Comparison of ENCODE assay signal across 15 mouse cellular contexts in the genomic region with DNA sequence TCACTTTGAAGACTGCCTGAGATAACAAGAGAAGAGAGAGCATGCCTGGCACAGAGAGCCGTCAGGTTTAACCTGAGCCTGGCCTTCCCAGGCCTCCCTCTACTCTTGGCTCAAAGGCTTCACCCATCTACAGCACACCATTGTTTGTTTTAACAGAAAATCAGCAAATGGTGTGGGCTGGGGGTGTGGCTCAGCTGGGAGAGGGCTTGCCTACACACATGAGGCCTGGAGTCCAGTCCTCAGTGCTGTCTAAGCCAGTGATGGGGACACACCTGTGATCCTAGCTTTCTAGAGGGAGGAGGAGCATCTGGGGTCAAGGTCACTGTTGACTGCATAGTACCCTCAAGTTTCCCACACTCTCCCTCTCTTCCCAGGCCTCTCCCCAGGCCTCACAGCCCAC. TPM values are rescaled to one million over a fixed set of nuclear protein-coding genes. Genes with fewer than 3 reads are reported as not detected.
A peak's percentile ranks its signal among the peaks of the same experiment; 100 is the strongest.
DNase-seq lines count a peak whose midpoint lies in the region; ATAC-seq and TF ChIP-seq lines count a peak whose summit lies in the region.
"Had no signal": no experiment of that assay in that cellular context is flagged by ENCODE, and none has a peak within 500 bp of the region (broad histone marks: within the 10 kb centered on the region; RNA-seq: fewer than 3 reads in every experiment).

No protein-coding gene starts in this region.

- 17% methylated on average over 1 of the region's 1 CpGs for WGBS in heart, embryonic 10.5 days
- WGBS in midbrain, embryonic 13.5 days: 74% methylated on average over 1 of the region's 1 CpGs
- 58% methylated on average over 1 of the region's 1 CpGs for WGBS in midbrain, embryonic 16.5 days
- WGBS in liver, embryonic 11.5 days: 23% methylated on average over 1 of the region's 1 CpGs
- WGBS in stomach, postnatal 0 days: 27% methylated on average over 1 of the region's 1 CpGs

- no peak for DNase-seq in heart, embryonic 10.5 days (ENCODE audit: low spot score)
- no peak for DNase-seq in heart, postnatal 4 days
- no peak for DNase-seq in liver, embryonic 11.5 days (ENCODE audit: low spot score)
- no peak for DNase-seq in stomach, postnatal 0 days (ENCODE audit: low spot score)
- DNase-seq: cerebellum, postnatal 14 days; kidney, adult 18-20 months; kidney, postnatal 36 days; lung, postnatal 36 days; midbrain, embryonic 14.5 days; right cerebral cortex, adult 18-20 months; thymus, adult 2 months had no signal

- no peaks in the 10 kb centered on the region for H3K27me3 ChIP-seq in heart, embryonic 10.5 days (ENCODE audit: insufficient read depth, poor library complexity, severe bottlenecking)
- no peaks in the 10 kb centered on the region for H3K27me3 ChIP-seq in midbrain, embryonic 13.5 days
- H3K27me3 ChIP-seq in midbrain, embryonic 16.5 days (ENCODE audit: control insufficient read depth, insufficient read depth, low read depth, low read length): no peaks in the 10 kb centered on the region
- H3K27me3 ChIP-seq in liver, embryonic 11.5 days (replicated peaks; ENCODE audit: control insufficient read depth, insufficient read depth, low read length): no peaks in the 10 kb centered on the region
- no peaks in the 10 kb centered on the region for H3K27me3 ChIP-seq in stomach, postnatal 0 days (ENCODE audit: control insufficient read depth, insufficient read depth, low read length)
- H3K27me3 ChIP-seq: neural tube, embryonic 13.5 days had no signal

- no peak overlapping the region for H3K4me3 ChIP-seq in heart, embryonic 10.5 days
- no peak overlapping the region for H3K4me3 ChIP-seq in midbrain, embryonic 13.5 days (replicated peaks)
- no peak overlapping the region for H3K4me3 ChIP-seq in midbrain, embryonic 16.5 days (ENCODE audit: low read depth, low read length)
- no peak overlapping the region for H3K4me3 ChIP-seq in liver, embryonic 11.5 days (ENCODE audit: low read depth, low read length)
- H3K4me3 ChIP-seq in stomach, postnatal 0 days (ENCODE audit: low read depth, low read length): no peak overlapping the region
- H3K4me3 ChIP-seq: neural tube, embryonic 13.5 days had no signal

- H3K36me3 ChIP-seq in heart, embryonic 10.5 days: no peaks in the 10 kb centered on the region
- H3K36me3 ChIP-seq in midbrain, embryonic 13.5 days: no peaks in the 10 kb centered on the region
- H3K36me3 ChIP-seq in midbrain, embryonic 16.5 days (ENCODE audit: control insufficient read depth, insufficient read depth, low read length): no peaks in the 10 kb centered on the region
- no peaks in the 10 kb centered on the region for H3K36me3 ChIP-seq in liver, embryonic 11.5 days (ENCODE audit: control insufficient read depth, insufficient read depth, low read length)
- no peaks in the 10 kb centered on the region for H3K36me3 ChIP-seq in stomach, postnatal 0 days (ENCODE audit: control insufficient read depth, insufficient read depth, low read length)
- H3K36me3 ChIP-seq: neural tube, embryonic 13.5 days had no signal

- TF ChIP-seq CTCF in stomach, postnatal 0 days (IDR thresholded peaks at IDR 0.05; ENCODE audit: low read depth): no peak

- 0 out of 2 replicates have a peak, but pooled peaks have one; percentile 45 for ATAC-seq in midbrain, embryonic 13.5 days
- ATAC-seq in midbrain, embryonic 16.5 days: no peak
- ATAC-seq in liver, embryonic 11.5 days (replicated peaks; ENCODE audit: low FRiP score): peak; percentile 34
- ATAC-seq in stomach, postnatal 0 days (ENCODE audit: low FRiP score, low TSS enrichment): peak; percentile 52; the same call in 1 of the 2 replicates
- no peak for ATAC-seq in inflammation-experienced regulatory T-cells, adult 6 months

- H3K27ac ChIP-seq in heart, embryonic 10.5 days: peak overlapping the region; percentile 52; the same call in 1 of the 2 replicates
- no peak overlapping the region for H3K27ac ChIP-seq in midbrain, embryonic 13.5 days
- H3K27ac ChIP-seq in midbrain, embryonic 16.5 days (ENCODE audit: low read length): no peak overlapping the region
- H3K27ac ChIP-seq in liver, embryonic 11.5 days (ENCODE audit: low read depth, low read length): no peak overlapping the region
- no peak overlapping the region for H3K27ac ChIP-seq in stomach, postnatal 0 days (replicated peaks)
- H3K27ac ChIP-seq: neural tube, embryonic 13.5 days had no signal

- no peak overlapping the region for H3K9ac ChIP-seq in midbrain, embryonic 13.5 days (replicated peaks)
- no peak overlapping the region for H3K9ac ChIP-seq in midbrain, embryonic 16.5 days (ENCODE audit: low read depth, low read length)
- H3K9ac ChIP-seq in liver, embryonic 11.5 days (ENCODE audit: low read depth, low read length): no peak overlapping the region
- H3K9ac ChIP-seq in stomach, postnatal 0 days (ENCODE audit: low read length): no peak overlapping the region
- H3K9ac ChIP-seq: neural tube, embryonic 13.5 days had no signal

- no peak for TF ChIP-seq EP300 in stomach, postnatal 0 days (optimal IDR thresholded peaks at IDR 0.05)

- H3K9me3 ChIP-seq in heart, embryonic 10.5 days: no peaks in the 10 kb centered on the region
- no peaks in the 10 kb centered on the region for H3K9me3 ChIP-seq in midbrain, embryonic 13.5 days
- no peaks in the 10 kb centered on the region for H3K9me3 ChIP-seq in midbrain, embryonic 16.5 days (replicated peaks; ENCODE audit: control insufficient read depth, low read length, poor library complexity, severe bottlenecking)
- no peaks in the 10 kb centered on the region for H3K9me3 ChIP-seq in liver, embryonic 11.5 days (ENCODE audit: control insufficient read depth, low read length)
- H3K9me3 ChIP-seq in stomach, postnatal 0 days (ENCODE audit: control insufficient read depth, low read length): no peaks in the 10 kb centered on the region
- H3K9me3 ChIP-seq: neural tube, embryonic 13.5 days had no signal

- peaks cover 45% of the 10 kb centered on the region for H3K4me1 ChIP-seq in heart, embryonic 10.5 days
- H3K4me1 ChIP-seq in midbrain, embryonic 13.5 days (replicated peaks): peaks cover 21% of the 10 kb centered on the region
- H3K4me1 ChIP-seq in midbrain, embryonic 16.5 days (ENCODE audit: control insufficient read depth, insufficient read depth, low read length): peaks cover 26% of the 10 kb centered on the region
- H3K4me1 ChIP-seq in liver, embryonic 11.5 days (replicated peaks; ENCODE audit: control insufficient read depth, insufficient read depth, low read length): peaks cover 19% of the 10 kb centered on the region
- 0 out of 2 replicates have a peak, but pooled peaks cover 2% of the 10 kb centered on the region for H3K4me1 ChIP-seq in stomach, postnatal 0 days (replicated peaks; ENCODE audit: control insufficient read depth, insufficient read depth)

- no peak overlapping the region for H3K4me2 ChIP-seq in midbrain, embryonic 13.5 days (replicated peaks)
- H3K4me2 ChIP-seq in midbrain, embryonic 16.5 days (ENCODE audit: low read length): no peak overlapping the region
- H3K4me2 ChIP-seq in liver, embryonic 11.5 days: no peak overlapping the region
- no peak overlapping the region for H3K4me2 ChIP-seq in stomach, postnatal 0 days (replicated peaks; ENCODE audit: low read depth)
- H3K4me2 ChIP-seq: neural tube, embryonic 13.5 days had no signal

RNA-seq across cellular contexts. Expression of gene Crtc3, which starts 6.0 kb away (rescaled TPM):
- 14.6 and 18.6 TPM in 2 replicates for polyA plus RNA-seq in heart, embryonic 10.5 days (2016; fragmentation: Nextera tagmentation; extraction: Ambion mirVana)
- 10 to 100 TPM; 19.5 to 20.3 TPM for total RNA-seq in heart, postnatal 4 days (2021)
- polyA plus RNA-seq in midbrain, embryonic 13.5 days (2015; fragmentation: Nextera tagmentation; extraction: Ambion mirVana): 12.4 and 13.1 TPM in 2 replicates
- polyA plus RNA-seq in midbrain, embryonic 16.5 days (2015; fragmentation: Nextera tagmentation; extraction: Ambion mirVana): 12.7 and 13.7 TPM in 2 replicates
- 13.1 and 16.6 TPM in 2 replicates for polyA plus RNA-seq in liver, embryonic 11.5 days (2014; fragmentation: Nextera tagmentation; extraction: Ambion mirVana)
- polyA plus RNA-seq in stomach, postnatal 0 days (2015; fragmentation: Nextera tagmentation; extraction: Ambion mirVana): 8.8 and 10.1 TPM in 2 replicates
- 10 to 100 TPM in 2 of 3 experiments, 1 to 10 TPM in 1; 8.7 to 24.0 (median 21.0) TPM for polyA plus RNA-seq in inflammation-experienced regulatory T-cells, adult 6 months (2017; shearing (Covaris generic))

Comparison
In these comparisons a context has a peak if more than half of its experiments do, and no peak if none do; other contexts are left out.
1. ATAC-seq: peak in midbrain, embryonic 13.5 days (single experiment), liver, embryonic 11.5 days (single experiment) and stomach, postnatal 0 days (single experiment); none in midbrain, embryonic 16.5 days (single experiment) and inflammation-experienced regulatory T-cells, adult 6 months (single experiment).